Mouse (Mus musculus) brown adipose tissue, adult 24 weeks (tissue): ENCODE data around the gene Xxylt1. TPM values are rescaled to one million over a fixed set of nuclear protein-coding genes. Genes with fewer than 3 reads are reported as not detected.
A peak's percentile ranks its signal among the peaks of the same experiment; 100 is the strongest.

Experiments used
- H3K27ac ChIP-seq: fragments of 200-500 bp; replicated peaks from 2 replicates; pipeline ENCODE4 v1.5.1; 2012; ENCODE audit warnings: low read depth, mild to moderate bottlenecking, low read length
- H3K4me1 ChIP-seq: fragments of 200-500 bp; 2 replicates; pipeline ENCODE4 v1.6.1; 2012; ENCODE audit warnings: low read length, mixed read lengths; ENCODE audit not compliant: control insufficient read depth, insufficient read depth, insufficient read length
- H3K4me3 ChIP-seq: fragments of 200-500 bp; 2 replicates; pipeline ENCODE4 v1.5.1; 2012; ENCODE audit warnings: low read depth, mild to moderate bottlenecking, low read length, moderate library complexity; ENCODE audit not compliant: insufficient read depth
- polyA plus RNA-seq: library from polyadenylated mRNA; stranded (reverse); fragments of >200 nt; gene quantifications from 2 replicates; pipeline ENCODE4 v1.2.4, GENCODE M21; 2012; ENCODE audit not compliant: missing spikeins, insufficient read depth, insufficient read length

The Xxylt1 gene
- polyA plus RNA-seq, 1 experiment: 5.6 TPM

- H3K4me1 ChIP-seq: peaks cover 15% of the 10 kb centered on the region
- H3K4me3 ChIP-seq: no peak overlapping the region
- H3K27ac ChIP-seq: no peak overlapping the region
Measured at GRCm38 (mm10) chr16:30977728-30978127, 103.5 kb downstream of the Xxylt1 start.

- H3K27ac ChIP-seq: no peak overlapping the region
- H3K4me1 ChIP-seq: peaks cover 19% of the 10 kb centered on the region
- H3K4me3 ChIP-seq: no peak overlapping the region
Measured at GRCm38 (mm10) chr16:30977186-30977585, 104.0 kb downstream of the Xxylt1 start.

- H3K27ac ChIP-seq: no peak overlapping the region; the same call in 1 of the 2 replicates
- H3K4me1 ChIP-seq: peaks cover 17% of the 10 kb centered on the region
- no peak overlapping the region for H3K4me3 ChIP-seq
Measured at GRCm38 (mm10) chr16:30974549-30974948, 106.7 kb downstream of the Xxylt1 start.

- no peak overlapping the region for H3K4me3 ChIP-seq
- peaks cover 17% of the 10 kb centered on the region for H3K4me1 ChIP-seq
- peak overlapping the region; percentile 10; the same call in 1 of the 2 replicates for H3K27ac ChIP-seq
Measured at GRCm38 (mm10) chr16:30973416-30973815, 107.8 kb downstream of the Xxylt1 start.

GRCm38 (mm10) chr16:30971950-30972541 is 109.2 kb downstream of the Xxylt1 start:
- peak overlapping the region; percentile 38 for H3K27ac ChIP-seq
- H3K4me3 ChIP-seq: no peak overlapping the region
- H3K4me1 ChIP-seq: peaks cover 15% of the 10 kb centered on the region

GRCm38 (mm10) chr16:30969266-30970064 is 111.8 kb downstream of the Xxylt1 start:
- no peak overlapping the region for H3K4me3 ChIP-seq
- peaks cover 15% of the 10 kb centered on the region for H3K4me1 ChIP-seq
- H3K27ac ChIP-seq: no peak overlapping the region

GRCm38 (mm10) chr16:30968402-30969151 is 112.7 kb downstream of the Xxylt1 start:
- Histone ChIP-seq H3K4me1 (peaks cover 15% of the 10 kb centered on the region), H3K4me3 (no peak overlapping the region), H3K27ac (no peak overlapping the region)

- Histone ChIP-seq H3K4me1 (peaks cover 4% of the 10 kb centered on the region), H3K27ac (no peak overlapping the region), H3K4me3 (no peak overlapping the region)
Measured at GRCm38 (mm10) chr16:30966684-30967083, 114.5 kb downstream of the Xxylt1 start.

GRCm38 (mm10) chr16:30964891-30965290 is 116.3 kb downstream of the Xxylt1 start:
- Histone ChIP-seq H3K4me1 (peaks cover 4% of the 10 kb centered on the region), H3K27ac (no peak overlapping the region), H3K4me3 (no peak overlapping the region)

GRCm38 (mm10) chr16:30964411-30964810 is 116.8 kb downstream of the Xxylt1 start:
- Histone ChIP-seq H3K4me1 (peaks cover 4% of the 10 kb centered on the region), H3K27ac (no peak overlapping the region)

GRCm38 (mm10) chr16:30962515-30962914 is 118.7 kb downstream of the Xxylt1 start:
- no peak overlapping the region for H3K4me3 ChIP-seq
- no peak overlapping the region for H3K27ac ChIP-seq
- peaks cover 4% of the 10 kb centered on the region for H3K4me1 ChIP-seq

More at GRCm38 (mm10) chr16:30964411-30964810, 116.8 kb downstream of the Xxylt1 start:
- no peak overlapping the region for H3K4me3 ChIP-seq

- H3K27ac ChIP-seq: no peak overlapping the region
- peaks cover 4% of the 10 kb centered on the region for H3K4me1 ChIP-seq
- no peak overlapping the region for H3K4me3 ChIP-seq
Measured at GRCm38 (mm10) chr16:30961176-30961575, 120.1 kb downstream of the Xxylt1 start.

- Histone ChIP-seq H3K4me3 (no peak overlapping the region), H3K4me1 (peaks cover 4% of the 10 kb centered on the region), H3K27ac (no peak overlapping the region)
Measured at GRCm38 (mm10) chr16:30960266-30960665, 121.0 kb downstream of the Xxylt1 start.

- Histone ChIP-seq H3K4me3 (no peak overlapping the region), H3K4me1 (peaks cover 4% of the 10 kb centered on the region), H3K27ac (no peak overlapping the region)
Measured at GRCm38 (mm10) chr16:30959692-30960091, 121.5 kb downstream of the Xxylt1 start.

- no peak overlapping the region for H3K4me3 ChIP-seq
- H3K4me1 ChIP-seq: no peaks in the 10 kb centered on the region
- no peak overlapping the region for H3K27ac ChIP-seq
Measured at GRCm38 (mm10) chr16:30956141-30956540, 125.1 kb downstream of the Xxylt1 start.
